Mouse (Mus musculus): Measurements from ENCODE around the gene Prtg. TPM values are rescaled to one million over a fixed set of nuclear protein-coding genes. Genes with fewer than 3 reads are reported as not detected.

The Prtg gene
- polyA plus RNA-seq, 1 experiment from 2014 or later = 5.4 TPM

GRCm38 (mm10) chr9:72947010-72947409, 140.3 kb downstream of the Prtg start:
- 97% methylated on average over 1 of the region's 1 CpGs for WGBS
- no peaks in the 10 kb centered on the region for H3K27me3 ChIP-seq (ENCODE audit: control insufficient read depth, insufficient read depth, low read length)
- peaks cover 7% of the 10 kb centered on the region; the same call in 1 of the 2 replicates for H3K36me3 ChIP-seq (ENCODE audit: control insufficient read depth, insufficient read depth, low read length)
- no peak overlapping the region for H3K4me3 ChIP-seq (ENCODE audit: low read depth, low read length)
- no peak overlapping the region for H3K27ac ChIP-seq (ENCODE audit: low read depth, low read length)
- no peak overlapping the region for H3K9ac ChIP-seq (ENCODE audit: low read depth, low read length)
- ATAC-seq (ENCODE audit: low FRiP score) (no peak), DNase-seq (ENCODE audit: low spot score) (no peak)
- no peaks in the 10 kb centered on the region for H3K4me1 ChIP-seq (replicated peaks; ENCODE audit: control insufficient read depth, insufficient read depth, low read length)
- H3K9me3 ChIP-seq (ENCODE audit: control insufficient read depth, low read length) = no peaks in the 10 kb centered on the region
- H3K4me2 ChIP-seq (replicated peaks; ENCODE audit: low read depth, low read length) = no peak overlapping the region

GRCm38 (mm10) chr9:72949572-72949971, 142.9 kb downstream of the Prtg start:
- no peaks in the 10 kb centered on the region for H3K9me3 ChIP-seq (ENCODE audit: control insufficient read depth, low read length)
- DNase-seq (ENCODE audit: low spot score) (no peak), ATAC-seq (ENCODE audit: low FRiP score) (no peak)
- no peak overlapping the region for H3K27ac ChIP-seq (ENCODE audit: low read depth, low read length)
- no peaks in the 10 kb centered on the region for H3K27me3 ChIP-seq (ENCODE audit: control insufficient read depth, insufficient read depth, low read length)
- H3K9ac ChIP-seq (ENCODE audit: low read depth, low read length) = no peak overlapping the region
- H3K4me1 ChIP-seq (replicated peaks; ENCODE audit: control insufficient read depth, insufficient read depth, low read length) = no peaks in the 10 kb centered on the region
- peaks cover 7% of the 10 kb centered on the region; the same call in 1 of the 2 replicates for H3K36me3 ChIP-seq (ENCODE audit: control insufficient read depth, insufficient read depth, low read length)
- H3K4me3 ChIP-seq (ENCODE audit: low read depth, low read length) = no peak overlapping the region
- WGBS = 78% methylated on average over 7 of the region's 7 CpGs
- H3K4me2 ChIP-seq (replicated peaks; ENCODE audit: low read depth, low read length) = no peak overlapping the region

- Histone ChIP-seq H3K9ac (ENCODE audit: low read depth, low read length) (no peak overlapping the region), H3K4me3 (ENCODE audit: low read depth, low read length) (no peak overlapping the region), H3K36me3 (ENCODE audit: control insufficient read depth, insufficient read depth, low read length) (no peaks in the 10 kb centered on the region), H3K4me1 (replicated peaks; ENCODE audit: control insufficient read depth, insufficient read depth, low read length) (no peaks in the 10 kb centered on the region), H3K27me3 (ENCODE audit: control insufficient read depth, insufficient read depth, low read length) (no peaks in the 10 kb centered on the region), H3K27ac (ENCODE audit: low read depth, low read length) (no peak overlapping the region), H3K9me3 (ENCODE audit: control insufficient read depth, low read length) (no peaks in the 10 kb centered on the region), H3K4me2 (replicated peaks; ENCODE audit: low read depth, low read length) (no peak overlapping the region)
- 60% methylated on average over 2 of the region's 2 CpGs for WGBS
- ATAC-seq (ENCODE audit: low FRiP score) (no peak), DNase-seq (ENCODE audit: low spot score) (peak; percentile 65)
Observed at GRCm38 (mm10) chr9:72954746-72955145, 148.1 kb downstream of the Prtg start.

GRCm38 (mm10) chr9:72955546-72955945, 148.9 kb downstream of the Prtg start:
- no peak overlapping the region for H3K27ac ChIP-seq (ENCODE audit: low read depth, low read length)
- no peaks in the 10 kb centered on the region for H3K9me3 ChIP-seq (ENCODE audit: control insufficient read depth, low read length)
- WGBS = 21% methylated on average over 1 of the region's 1 CpGs
- H3K36me3 ChIP-seq (ENCODE audit: control insufficient read depth, insufficient read depth, low read length) = no peaks in the 10 kb centered on the region
- H3K27me3 ChIP-seq (ENCODE audit: control insufficient read depth, insufficient read depth, low read length) = no peaks in the 10 kb centered on the region
- H3K4me1 ChIP-seq (replicated peaks; ENCODE audit: control insufficient read depth, insufficient read depth, low read length) = no peaks in the 10 kb centered on the region
- no peak for ATAC-seq (ENCODE audit: low FRiP score)
- no peak overlapping the region for H3K4me2 ChIP-seq (replicated peaks; ENCODE audit: low read depth, low read length)
- no peak overlapping the region for H3K9ac ChIP-seq (ENCODE audit: low read depth, low read length)
- peak; percentile 68 for DNase-seq (ENCODE audit: low spot score)
- no peak overlapping the region for H3K4me3 ChIP-seq (ENCODE audit: low read depth, low read length)

GRCm38 (mm10) chr9:72958521-72959450, 152.1 kb downstream of the Prtg start, which contains the start of the genes Dyx1c1 and Gm44503:
Dyx1c1 (plus strand) TSS chr9:72958785.
Gm44503 (plus strand) TSS chr9:72958852.
- Histone ChIP-seq H3K4me1 (replicated peaks; ENCODE audit: control insufficient read depth, insufficient read depth, low read length) (no peaks in the 10 kb centered on the region), H3K4me3 (ENCODE audit: low read depth, low read length) (peak within 1 kb of the TSS; percentile 58), H3K9me3 (ENCODE audit: control insufficient read depth, low read length) (no peaks in the 10 kb centered on the region), H3K9ac (ENCODE audit: low read depth, low read length) (peak within 1 kb of the TSS; percentile 63), H3K27ac (ENCODE audit: low read depth, low read length) (peak within 1 kb of the TSS; percentile 61; the same call in 1 of the 2 replicates), H3K4me2 (replicated peaks; ENCODE audit: low read depth, low read length) (peak within 1 kb of the TSS; percentile 73), H3K36me3 (ENCODE audit: control insufficient read depth, insufficient read depth, low read length) (no peaks in the 10 kb centered on the region), H3K27me3 (ENCODE audit: control insufficient read depth, insufficient read depth, low read length) (no peaks in the 10 kb centered on the region)
- DNase-seq (ENCODE audit: low spot score) = peak; percentile 92
- peak; percentile 95 for ATAC-seq (ENCODE audit: low FRiP score)
- 2% methylated on average over 43 of the region's 43 CpGs for WGBS

- H3K4me2 ChIP-seq (replicated peaks; ENCODE audit: low read depth, low read length) = no peak overlapping the region
- DNase-seq (ENCODE audit: low spot score) = no peak
- H3K4me3 ChIP-seq (ENCODE audit: low read depth, low read length) = no peak overlapping the region
- 74% methylated on average over 8 of the region's 8 CpGs for WGBS
- H3K36me3 ChIP-seq (ENCODE audit: control insufficient read depth, insufficient read depth, low read length) = no peaks in the 10 kb centered on the region
- no peaks in the 10 kb centered on the region for H3K9me3 ChIP-seq (ENCODE audit: control insufficient read depth, low read length)
- H3K27ac ChIP-seq (ENCODE audit: low read depth, low read length) = no peak overlapping the region
- no peak for ATAC-seq (ENCODE audit: low FRiP score)
- no peaks in the 10 kb centered on the region for H3K27me3 ChIP-seq (ENCODE audit: control insufficient read depth, insufficient read depth, low read length)
- no peaks in the 10 kb centered on the region for H3K4me1 ChIP-seq (replicated peaks; ENCODE audit: control insufficient read depth, insufficient read depth, low read length)
- H3K9ac ChIP-seq (ENCODE audit: low read depth, low read length) = no peak overlapping the region
Observed at GRCm38 (mm10) chr9:72961346-72961745, 154.7 kb downstream of the Prtg start.

- ATAC-seq (ENCODE audit: low FRiP score) = no peak
- Histone ChIP-seq H3K4me1 (replicated peaks; ENCODE audit: control insufficient read depth, insufficient read depth, low read length) (no peaks in the 10 kb centered on the region), H3K4me2 (replicated peaks; ENCODE audit: low read depth, low read length) (no peak overlapping the region), H3K9ac (ENCODE audit: low read depth, low read length) (no peak overlapping the region), H3K36me3 (ENCODE audit: control insufficient read depth, insufficient read depth, low read length) (no peaks in the 10 kb centered on the region), H3K27ac (ENCODE audit: low read depth, low read length) (no peak overlapping the region), H3K27me3 (ENCODE audit: control insufficient read depth, insufficient read depth, low read length) (no peaks in the 10 kb centered on the region), H3K9me3 (ENCODE audit: control insufficient read depth, low read length) (no peaks in the 10 kb centered on the region), H3K4me3 (ENCODE audit: low read depth, low read length) (no peak overlapping the region)
- DNase-seq (ENCODE audit: low spot score) = no peak
- 82% methylated on average over 15 of the region's 15 CpGs for WGBS
Observed at GRCm38 (mm10) chr9:72961959-72962358, 155.3 kb downstream of the Prtg start.

Measured in hindbrain, embryonic 11.5 days (tissue).